Mouse (Mus musculus) spleen, adult 12 weeks (tissue): ENCODE measurements around the gene Thoc6.

Experiments
- DNase-seq: peaks from one replicate; pipeline ENCODE4 v3.0.0; 2022; ENCODE audit warnings: low spot score

Thoc6 gene

GRCm38 (mm10) chr17:23673424-23674073 lies at the start of gene Thoc6, which contains the start of gene Hcfc1r1:
Thoc6 (minus strand) TSS chr17:23673882.
Hcfc1r1 (plus strand) TSS chr17:23673596.
- DNase-seq: peak; percentile 82

- no peak for DNase-seq
Measured at GRCm38 (mm10) chr17:23722376-23723125, 48.9 kb upstream of the Thoc6 start, which contains the start of gene 1520401A03Rik. 1520401A03Rik (minus strand) TSS chr17:23722783.

- no peak for DNase-seq
Measured at GRCm38 (mm10) chr17:23721886-23722285, 48.2 kb upstream of the Thoc6 start.

DNA sequence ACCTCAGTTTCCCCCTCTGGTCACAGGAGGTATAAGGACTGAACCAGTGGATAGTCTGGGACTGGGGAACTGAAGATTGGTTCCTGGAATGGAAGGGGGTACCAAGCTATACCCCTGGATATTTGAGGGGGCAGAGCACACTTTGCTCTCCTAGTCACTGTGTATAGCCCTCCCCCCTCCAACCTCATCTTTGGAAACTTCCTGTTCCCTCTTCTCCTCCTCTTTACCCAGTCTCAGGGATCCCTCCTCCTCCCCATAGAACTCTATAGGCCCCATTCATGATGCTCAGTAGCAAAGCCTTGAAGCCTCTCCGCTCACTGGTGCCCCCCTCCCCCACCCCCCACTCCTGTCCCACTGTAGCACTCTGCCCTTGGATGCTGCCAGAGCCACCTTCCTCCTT lies 45.8 kb upstream of the Thoc6 start:
- DNase-seq: no peak

- no peak for DNase-seq
Measured at GRCm38 (mm10) chr17:23717003-23717402, 43.3 kb upstream of the Thoc6 start.

- DNase-seq: peak; percentile 58
Measured at GRCm38 (mm10) chr17:23706212-23706611, 32.5 kb upstream of the Thoc6 start.

GRCm38 (mm10) chr17:23705525-23706104 lies 31.9 kb upstream of the Thoc6 start:
- no peak for DNase-seq

DNA sequence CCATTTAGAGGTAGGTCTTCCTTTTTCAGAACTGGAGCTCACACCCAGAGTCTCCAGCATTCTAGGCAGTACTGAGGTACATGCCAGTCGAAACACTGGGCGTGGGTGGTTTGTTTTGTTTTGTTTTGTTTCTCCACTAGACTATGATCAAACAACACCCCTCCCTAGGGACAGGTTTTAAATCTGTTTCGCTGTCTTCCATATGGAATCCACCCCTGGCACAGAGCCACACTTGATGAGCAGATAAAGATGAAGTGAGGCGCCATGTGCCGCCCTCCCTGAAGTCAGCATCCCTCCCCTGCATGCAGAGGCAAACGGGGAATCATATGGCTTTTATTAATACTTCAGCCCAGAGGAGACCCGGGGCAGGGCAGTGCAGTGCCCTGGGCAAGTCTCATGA lies 31.1 kb upstream of the Thoc6 start:
- DNase-seq: no peak

GRCm38 (mm10) chr17:23703301-23703700 lies 29.6 kb upstream of the Thoc6 start:
- no peak for DNase-seq

GRCm38 (mm10) chr17:23700079-23700478 lies 26.4 kb upstream of the Thoc6 start:
- DNase-seq: peak; percentile 34

DNA sequence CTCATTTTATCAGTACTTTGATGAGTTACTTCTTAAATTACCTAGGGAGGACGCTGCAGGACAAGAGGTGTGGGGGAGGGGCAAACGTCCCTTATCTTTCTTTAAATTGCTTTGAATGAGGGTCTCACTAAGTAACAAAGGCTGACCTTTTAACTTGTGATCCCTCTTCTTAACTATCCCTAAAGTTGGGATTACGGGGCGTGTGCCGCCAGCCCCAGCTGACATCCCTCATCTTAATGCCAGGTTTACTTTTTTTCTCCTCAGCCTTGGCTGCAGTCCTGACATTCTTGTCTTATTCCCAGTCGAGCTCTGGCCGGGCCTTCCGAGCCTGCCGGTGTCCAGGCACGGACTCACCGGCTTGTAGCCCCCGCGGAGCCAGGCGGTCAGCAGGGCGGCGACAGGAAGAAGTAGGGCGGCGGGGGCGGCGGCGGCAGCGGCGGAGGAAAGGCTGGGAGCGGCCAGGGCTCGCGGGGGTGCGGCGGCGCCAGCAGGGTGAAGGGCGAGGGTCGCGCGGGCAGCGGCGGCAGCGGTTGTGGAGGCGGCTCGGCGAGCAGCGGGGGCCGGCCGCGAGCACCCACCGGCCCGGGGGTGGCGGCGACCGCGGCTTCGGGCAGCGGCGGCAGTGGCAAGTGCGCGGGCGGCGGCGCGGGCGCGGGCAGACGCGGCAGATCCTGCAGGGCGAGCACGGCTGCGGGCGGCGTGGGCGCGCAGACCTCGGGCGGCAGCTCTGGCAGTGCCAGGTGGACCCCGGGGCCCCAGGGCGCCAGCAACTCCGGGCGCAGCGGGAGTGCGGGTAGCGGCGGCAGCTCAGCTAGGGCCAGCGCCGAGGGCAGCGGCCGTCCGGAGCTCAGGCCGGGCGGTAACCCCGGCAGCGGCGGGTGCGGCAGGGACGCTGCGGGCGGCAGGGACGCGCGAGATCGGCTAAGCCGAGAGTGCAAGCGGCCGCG lies 25.7 kb upstream of the Thoc6 start:
- DNase-seq: no peak

DNA sequence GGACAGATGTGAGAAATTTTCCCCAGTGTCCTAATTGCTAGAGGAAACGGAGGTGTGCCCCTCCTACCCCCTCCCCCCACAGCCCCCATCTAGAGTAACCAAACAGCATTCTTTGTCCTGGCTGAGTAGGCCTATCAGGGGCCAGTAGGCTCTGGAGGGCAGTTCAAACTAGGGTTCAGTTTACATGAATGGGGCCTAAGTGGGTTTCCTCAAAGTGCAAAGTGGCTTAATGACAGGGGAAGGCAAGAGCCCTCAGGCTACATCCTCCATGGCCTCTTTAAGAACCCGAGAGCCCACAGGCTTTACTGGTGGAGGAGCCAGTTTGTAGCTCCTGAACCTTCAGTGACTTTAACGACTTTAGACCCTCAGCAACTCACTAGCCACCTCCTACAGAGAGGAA lies 22.1 kb upstream of the Thoc6 start:
- no peak for DNase-seq

- no peak for DNase-seq
Measured at GRCm38 (mm10) chr17:23694491-23694890, 20.8 kb upstream of the Thoc6 start.

DNA sequence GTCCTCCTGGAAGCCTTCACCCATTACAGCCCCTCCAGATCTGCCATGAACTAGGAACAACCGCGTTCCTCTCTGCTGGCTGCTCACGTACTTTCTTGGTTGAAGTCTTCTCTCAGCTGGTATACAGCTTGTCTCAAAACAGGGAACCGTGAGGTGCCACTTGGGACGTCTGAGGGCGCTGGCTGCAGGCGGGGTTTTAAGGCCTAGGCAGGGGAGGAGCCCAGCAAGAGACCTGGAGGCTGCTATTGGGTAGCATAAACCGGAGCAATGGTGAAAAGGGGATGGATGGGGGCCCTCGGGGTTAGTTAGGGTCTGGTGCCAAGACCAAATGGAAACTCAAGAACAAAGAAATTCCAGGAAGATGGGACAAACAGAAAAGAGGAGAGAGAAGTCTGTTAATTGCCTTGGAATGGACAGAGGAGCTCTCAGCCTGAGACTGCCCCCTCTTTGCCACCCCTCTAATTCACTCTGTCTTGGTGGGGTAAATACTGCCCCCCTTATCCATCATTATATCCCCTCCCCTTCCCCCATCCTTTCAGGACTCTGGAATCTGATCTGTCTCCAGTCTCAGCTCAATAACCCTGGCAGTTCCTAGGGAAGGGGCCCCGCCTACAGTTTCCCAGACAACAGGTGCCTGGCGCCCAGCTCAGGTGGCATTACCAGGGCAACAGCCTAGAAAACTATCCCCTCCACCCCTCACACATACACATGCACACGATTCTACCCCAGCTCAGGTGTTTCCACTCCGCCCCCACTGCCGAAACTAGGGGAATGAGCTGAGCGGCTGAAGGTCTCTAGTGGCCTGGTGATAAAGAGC lies 10.4 kb upstream of the Thoc6 start, which contains the start of gene Cldn9:
Gene Cldn9, minus strand, starts transcription at position 171 of the 817 bp plus-strand sequence.
- no peak for DNase-seq

DNA sequence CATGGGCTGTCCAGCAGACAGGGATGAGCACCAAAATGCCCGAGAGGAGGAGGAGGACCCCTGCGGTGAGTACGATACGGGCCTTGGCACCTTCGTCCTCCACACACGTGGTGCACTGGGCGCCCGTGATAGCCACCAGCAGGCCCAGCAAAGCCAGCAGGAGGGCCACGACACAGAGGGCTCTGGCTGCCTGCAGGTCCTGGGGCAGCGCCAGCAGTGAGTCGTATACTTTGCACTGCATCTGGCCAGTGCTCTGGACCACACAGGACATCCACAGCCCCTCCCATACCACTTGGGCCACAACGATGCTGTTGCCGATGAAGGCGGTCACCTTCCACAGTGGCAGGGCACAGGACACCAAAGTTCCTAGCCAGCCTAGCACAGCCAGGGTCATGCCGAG lies 9.5 kb upstream of the Thoc6 start:
- DNase-seq: no peak

DNA sequence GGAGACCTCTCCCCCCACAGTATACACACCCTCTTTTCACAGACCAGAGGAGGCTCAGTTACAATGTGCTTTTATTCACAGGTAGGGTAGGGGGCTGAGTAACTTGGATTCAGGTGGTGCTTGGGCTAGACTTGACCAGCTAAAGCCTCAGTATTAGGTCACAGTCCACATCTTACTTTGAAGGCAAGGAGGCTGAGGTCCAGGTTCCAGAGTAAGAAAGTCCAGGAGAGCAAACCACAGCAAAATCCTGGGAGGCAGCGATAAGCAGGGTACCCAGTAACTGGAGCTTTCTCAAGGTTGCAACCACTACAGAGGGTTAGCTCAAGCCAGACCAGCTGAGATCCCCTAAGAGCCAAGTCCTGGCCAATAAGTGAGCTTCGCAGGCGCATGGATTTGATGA lies 8.8 kb upstream of the Thoc6 start:
- no peak for DNase-seq

DNA sequence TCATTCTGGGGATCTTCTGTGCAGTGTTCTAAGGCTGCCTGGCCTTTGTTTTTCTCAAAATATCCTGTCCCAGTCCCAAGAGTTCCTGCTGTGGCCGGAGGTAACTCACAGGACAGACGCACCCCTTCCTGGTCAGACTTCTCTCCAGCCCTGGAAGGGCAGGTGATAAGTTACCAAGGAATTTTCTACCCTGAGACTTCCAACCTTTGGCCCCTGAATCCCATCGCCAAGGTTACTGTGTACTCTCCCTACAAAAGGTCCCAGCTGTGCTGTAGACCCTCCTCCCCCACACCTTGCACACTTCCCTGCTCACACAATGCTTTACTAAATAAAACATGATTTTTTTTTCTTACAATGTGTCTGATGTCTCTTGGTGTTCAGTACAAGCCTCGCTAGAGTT lies 8.4 kb upstream of the Thoc6 start:
- DNase-seq: no peak

- DNase-seq: no peak
Measured at GRCm38 (mm10) chr17:23681086-23681485, 7.4 kb upstream of the Thoc6 start.

GRCm38 (mm10) chr17:23680336-23680735 lies 6.7 kb upstream of the Thoc6 start:
- DNase-seq: no peak

- no peak for DNase-seq
Measured at GRCm38 (mm10) chr17:23679127-23679835, 5.6 kb upstream of the Thoc6 start, which contains the start of gene Cldn6. Cldn6 (plus strand) TSS chr17:23679249.
